Mouse (Mus musculus) liver, embryonic 13.5 days (tissue): ENCODE measurements around the gene Gm7029. TPM values are rescaled to one million over a fixed set of nuclear protein-coding genes. Genes with fewer than 3 reads are reported as not detected.

Experiments used
- ATAC-seq: fragments of 200-750 bp; cut with Nextera tagmentation; 2 replicates; pipeline ENCODE4 v1.8.0; 2017; ENCODE audit warnings: low read depth, mild to moderate bottlenecking, moderate number of reproducible peaks, moderate library complexity
- DNase-seq: peaks from one replicate; pipeline ENCODE4 v3.0.0; 2022
- H3K27ac ChIP-seq: fragments of 300-500 bp; sonication (generic); 2 replicates; pipeline ENCODE4 v1.5.1; 2015; ENCODE audit warnings: moderate library complexity, mild to moderate bottlenecking, inconsistent platforms
- H3K27me3 ChIP-seq: fragments of 300-500 bp; sonication (generic); 2 replicates; pipeline ENCODE4 v1.6.1; 2015; ENCODE audit warnings: mild to moderate bottlenecking, inconsistent platforms
- H3K36me3 ChIP-seq: fragments of 300-500 bp; sonication (generic); 2 replicates; pipeline ENCODE4 v1.6.1; 2015; ENCODE audit warnings: mild to moderate bottlenecking, inconsistent platforms
- H3K4me1 ChIP-seq: fragments of 300-500 bp; sonication (generic); replicated peaks from 2 replicates; pipeline ENCODE4 v1.6.1; 2015; ENCODE audit warnings: inconsistent platforms
- H3K4me2 ChIP-seq: fragments of 300-500 bp; sonication (generic); 2 replicates; pipeline ENCODE4 v1.6.1; 2015; ENCODE audit warnings: inconsistent platforms, mild to moderate bottlenecking, moderate library complexity
- H3K4me3 ChIP-seq: fragments of 300-500 bp; sonication (generic); replicated peaks from 2 replicates; pipeline ENCODE4 v1.5.1; 2015; ENCODE audit warnings: mild to moderate bottlenecking, inconsistent platforms
- H3K9ac ChIP-seq: fragments of 300-500 bp; sonication (generic); 2 replicates; pipeline ENCODE4 v1.6.1; 2015; ENCODE audit warnings: mild to moderate bottlenecking, inconsistent platforms
- H3K9me3 ChIP-seq: fragments of 300-500 bp; sonication (generic); replicated peaks from 2 replicates; pipeline ENCODE4 v1.6.1; 2016; ENCODE audit warnings: inconsistent platforms
- whole genome bisulfite sequencing: fragments of 180-500 bp; shearing (Covaris S2); methylation state at CpG from one replicate; pipeline ENCODE4 v1.1.7; 2015; ENCODE audit not compliant: insufficient replicate concordance; 5-methylcytosine and 5-hydroxymethylcytosine counted together
- polyA plus RNA-seq: library from polyadenylated mRNA; unstranded; fragments of >200 nt; fragmentation: Nextera tagmentation; extraction: Ambion mirVana; gene quantifications from 2 replicates; pipeline ENCODE4 v1.2.1, GENCODE M21; 2015

Gm7029 gene
- polyA plus RNA-seq, 1 experiment from 2014 or later = not detected

DNA sequence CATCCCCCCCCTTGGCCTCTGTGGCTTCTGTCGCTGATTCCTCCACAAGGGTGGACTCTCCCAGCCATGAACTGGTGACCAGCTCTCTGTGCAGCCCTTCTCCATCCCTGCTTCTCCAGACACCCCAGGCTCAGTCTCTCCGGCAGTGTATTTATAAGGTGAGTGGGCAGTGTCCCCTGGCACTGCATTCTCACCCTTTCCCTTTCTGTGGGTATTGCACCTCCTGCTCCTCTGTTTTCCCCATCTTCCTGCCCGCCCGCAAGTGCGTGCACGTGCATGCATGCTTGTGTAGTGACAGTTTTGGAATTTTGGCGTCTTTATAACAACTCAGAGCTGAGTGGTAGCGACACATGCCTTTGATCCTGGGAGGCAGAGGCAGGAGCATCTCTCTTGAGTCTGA, 40.3 kb downstream of the Gm7029 start:
- ATAC-seq (no peak), DNase-seq (no peak)
- Histone ChIP-seq H3K4me3 (no peak overlapping the region), H3K4me1 (peaks cover 76% of the 10 kb centered on the region), H3K27me3 (no peaks in the 10 kb centered on the region), H3K9me3 (peaks cover 19% of the 10 kb centered on the region), H3K36me3 (peaks cover 67% of the 10 kb centered on the region), H3K27ac (peak overlapping the region; percentile 82; the same call in 1 of the 2 replicates), H3K9ac (peak overlapping the region; percentile 10; the same call in 1 of the 2 replicates), H3K4me2 (no peak overlapping the region)
- WGBS = 91% methylated on average over 8 of the region's 8 CpGs

DNA sequence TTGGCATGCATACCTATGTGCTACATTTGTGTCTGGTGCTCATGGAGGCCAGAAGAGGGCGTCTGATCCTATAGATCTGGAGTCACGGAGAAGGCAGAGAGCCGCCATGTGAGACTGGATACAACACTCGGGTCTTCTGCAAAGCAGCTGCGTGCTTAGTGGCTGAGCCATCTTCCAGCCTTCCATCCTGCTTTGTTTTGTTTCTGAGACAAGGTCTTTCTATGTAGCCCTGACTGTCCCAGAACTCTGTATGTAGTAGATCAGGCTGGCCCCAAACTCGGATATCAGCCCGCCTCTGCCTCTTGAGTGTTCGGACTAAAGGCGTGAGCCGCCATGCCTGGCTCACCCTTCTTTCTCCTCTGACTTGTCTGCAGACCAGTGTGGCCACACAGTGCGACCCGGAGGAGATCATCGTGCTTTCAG, 41.3 kb downstream of the Gm7029 start:
- Histone ChIP-seq H3K4me3 (peak overlapping the region; percentile 90), H3K27me3 (no peaks in the 10 kb centered on the region), H3K9me3 (peaks cover 19% of the 10 kb centered on the region), H3K4me1 (peaks cover 79% of the 10 kb centered on the region), H3K36me3 (peaks cover 67% of the 10 kb centered on the region), H3K27ac (peak overlapping the region; percentile 82), H3K4me2 (peak overlapping the region; percentile 81), H3K9ac (peak overlapping the region; percentile 76)
- DNase-seq = no peak
- no peak for ATAC-seq
- 64% methylated on average over 13 of the region's 13 CpGs for WGBS

- DNase-seq (peak; percentile 90), ATAC-seq (peak; percentile 86)
- Histone ChIP-seq H3K9me3 (peaks cover 19% of the 10 kb centered on the region), H3K27ac (peak within 1 kb of the TSS; percentile 82), H3K4me3 (peak within 1 kb of the TSS; percentile 90), H3K4me1 (peaks cover 72% of the 10 kb centered on the region), H3K4me2 (peak within 1 kb of the TSS; percentile 81), H3K9ac (peak within 1 kb of the TSS; percentile 76), H3K36me3 (peaks cover 63% of the 10 kb centered on the region), H3K27me3 (no peaks in the 10 kb centered on the region)
- under 1% methylated on average over 34 of the region's 34 CpGs for WGBS
These were observed 42.1 kb downstream of the Gm7029 start, which contains the start of the genes Tapbp and Zbtb22 for GRCm38 (mm10) chr17:33915671-33916250. Gene Tapbp (plus strand): TSS chr17:33915899. Gene Zbtb22 (plus strand): TSS chr17:33915904.

GRCm38 (mm10) chr17:33916294-33916693, 42.7 kb downstream of the Gm7029 start:
- DNase-seq (no peak), ATAC-seq (no peak)

GRCm38 (mm10) chr17:33916847-33917655, 43.4 kb downstream of the Gm7029 start:
- peak overlapping the region; percentile 76 for H3K9ac ChIP-seq
- H3K9me3 ChIP-seq = peaks cover 19% of the 10 kb centered on the region
- no peak for DNase-seq
- WGBS = 83% methylated on average over 31 of the region's 31 CpGs
- no peak for ATAC-seq
- peak overlapping the region; percentile 81 for H3K4me2 ChIP-seq
- no peaks in the 10 kb centered on the region for H3K27me3 ChIP-seq
- H3K4me1 ChIP-seq = peaks cover 70% of the 10 kb centered on the region
- peak overlapping the region; percentile 82; the same call in 1 of the 2 replicates for H3K27ac ChIP-seq
- H3K36me3 ChIP-seq = peaks cover 50% of the 10 kb centered on the region
- peak overlapping the region; percentile 90 for H3K4me3 ChIP-seq

More at GRCm38 (mm10) chr17:33916294-33916693, 42.7 kb downstream of the Gm7029 start:
- Histone ChIP-seq H3K4me2 (peak overlapping the region; percentile 81), H3K4me3 (peak overlapping the region; percentile 90), H3K9ac (peak overlapping the region; percentile 76), H3K4me1 (peaks cover 72% of the 10 kb centered on the region), H3K27ac (peak overlapping the region; percentile 82), H3K27me3 (no peaks in the 10 kb centered on the region), H3K9me3 (peaks cover 19% of the 10 kb centered on the region), H3K36me3 (peaks cover 58% of the 10 kb centered on the region)
- 1% methylated on average over 17 of the region's 20 CpGs for WGBS

DNA sequence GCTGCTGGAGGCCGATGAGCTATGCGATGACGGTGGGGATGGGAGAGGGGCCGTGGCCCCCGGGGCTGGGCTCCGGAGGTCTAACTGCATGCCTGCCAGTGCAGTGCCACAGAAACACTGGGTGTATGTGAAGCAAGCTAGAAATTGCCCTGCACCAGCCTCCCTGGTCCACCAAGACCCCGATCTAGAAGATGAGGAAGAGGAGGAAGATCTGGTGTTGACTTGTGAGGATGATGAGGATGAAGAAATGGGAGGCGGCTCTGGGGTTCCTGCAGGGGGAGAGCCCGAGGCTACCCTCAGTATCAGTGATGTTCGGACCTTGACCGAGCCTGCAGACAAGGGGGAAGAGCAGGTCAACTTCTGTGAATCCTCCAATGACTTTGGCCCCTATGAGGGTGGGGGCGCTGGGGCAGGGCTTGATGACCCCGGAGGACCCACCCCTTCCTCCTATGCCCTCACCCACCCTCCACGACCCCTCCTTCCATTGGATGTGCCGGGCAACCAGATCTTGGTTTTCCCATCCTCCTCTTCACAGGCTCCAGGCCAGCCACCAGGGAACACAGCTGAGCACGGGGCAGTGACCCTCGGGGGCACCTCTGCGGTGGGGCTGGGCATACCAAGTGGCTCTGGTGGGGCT, 44.1 kb downstream of the Gm7029 start:
- H3K4me3 ChIP-seq = peak overlapping the region; percentile 90
- peak overlapping the region; percentile 96 for H3K27ac ChIP-seq
- H3K4me2 ChIP-seq = peak overlapping the region; percentile 99; the same call in 1 of the 2 replicates

DNA sequence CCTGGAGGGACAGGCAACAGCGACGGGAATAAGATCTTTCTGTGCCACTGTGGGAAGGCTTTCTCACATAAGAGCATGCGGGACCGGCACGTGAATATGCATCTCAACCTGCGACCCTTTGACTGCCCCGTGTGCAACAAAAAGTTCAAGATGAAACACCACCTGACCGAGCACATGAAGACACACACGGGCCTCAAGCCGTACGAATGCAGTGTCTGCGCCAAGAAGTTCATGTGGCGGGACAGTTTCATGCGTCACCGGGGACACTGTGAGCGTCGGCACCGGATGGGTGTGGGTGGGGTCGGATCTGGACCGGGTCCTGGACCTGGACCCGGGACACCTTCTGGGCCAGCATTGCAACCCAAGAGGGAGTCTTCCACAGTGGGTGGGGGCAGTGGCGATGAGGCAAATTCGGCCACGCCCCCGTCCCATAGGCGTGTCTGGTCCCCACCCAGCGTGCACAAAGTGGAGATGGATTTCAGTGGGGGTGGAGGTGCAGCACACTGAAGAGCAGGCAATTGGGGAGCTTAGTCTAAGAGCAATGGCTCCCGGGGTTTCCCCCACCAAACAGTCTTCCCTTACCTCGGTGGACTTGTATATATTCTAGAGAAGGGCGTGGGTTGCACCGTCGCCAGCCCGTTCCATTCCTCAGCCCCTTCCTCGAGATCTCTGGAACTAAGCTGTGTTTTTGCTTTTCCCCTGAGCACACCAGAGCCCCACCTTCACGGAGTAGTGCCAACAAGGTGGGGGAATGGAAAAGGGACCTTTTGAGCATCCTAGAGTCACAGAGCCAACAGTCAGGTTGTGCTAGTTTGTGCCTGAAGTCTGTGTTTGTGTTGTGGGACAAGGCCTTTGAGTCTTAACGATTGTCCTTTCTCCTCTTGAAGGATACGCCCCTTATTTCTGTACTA, 44.9 kb downstream of the Gm7029 start:
- H3K27me3 ChIP-seq = no peaks in the 10 kb centered on the region
- peaks cover 68% of the 10 kb centered on the region for H3K4me1 ChIP-seq
- H3K9ac ChIP-seq = peak overlapping the region; percentile 90
- DNase-seq (peak; percentile 66), ATAC-seq (peak; percentile 5)
- H3K27ac ChIP-seq = peak overlapping the region; percentile 96
- peak overlapping the region; percentile 99 for H3K4me2 ChIP-seq
- H3K36me3 ChIP-seq = peaks cover 37% of the 10 kb centered on the region
- WGBS = 51% methylated on average over 37 of the region's 37 CpGs
- H3K9me3 ChIP-seq = peaks cover 19% of the 10 kb centered on the region
- peak overlapping the region; percentile 90 for H3K4me3 ChIP-seq

More for the DNA sequence above, 44.1 kb downstream of the Gm7029 start:
- DNase-seq = no peak
- WGBS = 83% methylated on average over 18 of the region's 18 CpGs
- ATAC-seq = no peak
- peaks cover 19% of the 10 kb centered on the region for H3K9me3 ChIP-seq
- H3K36me3 ChIP-seq = peaks cover 44% of the 10 kb centered on the region
- H3K27me3 ChIP-seq = no peaks in the 10 kb centered on the region
- no peak overlapping the region for H3K9ac ChIP-seq
- H3K4me1 ChIP-seq = peaks cover 71% of the 10 kb centered on the region

GRCm38 (mm10) chr17:33919351-33920281, 46.0 kb downstream of the Gm7029 start:
- peaks cover 26% of the 10 kb centered on the region for H3K36me3 ChIP-seq
- DNase-seq (peak; percentile 87), ATAC-seq (peak; percentile 71)
- WGBS = under 1% methylated on average over 52 of the region's 52 CpGs
- peak overlapping the region; percentile 90 for H3K4me3 ChIP-seq
- peaks cover 66% of the 10 kb centered on the region for H3K4me1 ChIP-seq
- peaks cover 19% of the 10 kb centered on the region for H3K9me3 ChIP-seq
- H3K27me3 ChIP-seq = no peaks in the 10 kb centered on the region
- peak overlapping the region; percentile 96 for H3K27ac ChIP-seq
- peak overlapping the region; percentile 99 for H3K4me2 ChIP-seq
- peak overlapping the region; percentile 90 for H3K9ac ChIP-seq

DNA sequence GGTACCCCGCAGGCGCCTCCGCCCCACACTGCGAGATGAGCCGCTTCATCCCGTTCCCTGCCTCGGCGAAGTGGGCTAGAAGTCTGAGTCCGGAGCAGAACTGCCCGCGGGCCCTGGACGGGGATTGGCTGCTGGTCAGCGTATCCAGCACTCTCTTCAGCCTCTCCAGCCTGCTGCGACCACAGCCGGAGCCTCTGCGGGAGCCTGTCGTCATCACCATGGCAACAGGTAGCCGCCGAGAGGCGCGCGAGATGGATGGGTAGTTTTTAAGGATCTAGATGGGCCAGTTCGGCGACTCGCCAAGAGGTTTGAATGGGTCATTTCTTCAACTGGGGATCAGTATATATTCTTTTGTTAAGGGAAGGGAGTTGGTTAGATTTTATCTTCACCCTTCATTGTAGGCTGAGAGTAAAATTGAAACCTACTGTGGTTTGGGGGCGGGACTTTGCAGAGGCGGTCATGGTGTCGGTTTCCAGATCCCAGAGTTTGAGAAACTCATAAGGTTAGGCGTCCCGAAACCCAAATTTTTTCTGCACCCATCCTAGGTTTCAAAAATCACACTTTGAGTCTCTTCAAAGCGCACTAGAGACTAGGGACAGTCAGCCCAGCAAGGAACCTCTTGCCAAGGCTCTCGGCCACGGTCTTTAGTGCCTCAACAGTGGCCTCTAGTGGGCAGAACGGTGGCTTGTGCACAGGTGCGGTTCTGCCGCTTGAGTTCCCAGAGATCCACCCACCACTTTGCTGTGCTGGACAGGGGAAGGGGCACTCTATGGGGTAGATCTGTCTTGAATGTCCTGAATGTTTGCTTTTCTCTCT, 46.9 kb downstream of the Gm7029 start:
- Histone ChIP-seq H3K27ac (peak overlapping the region; percentile 96), H3K4me1 (peaks cover 66% of the 10 kb centered on the region), H3K36me3 (peaks cover 26% of the 10 kb centered on the region), H3K9ac (peak overlapping the region; percentile 90), H3K4me2 (peak overlapping the region; percentile 99), H3K4me3 (peak overlapping the region; percentile 90), H3K9me3 (peaks cover 19% of the 10 kb centered on the region), H3K27me3 (no peaks in the 10 kb centered on the region)
- ATAC-seq (no peak; the same call in 1 of the 2 replicates), DNase-seq (peak; percentile 78)
- WGBS = under 1% methylated on average over 36 of the region's 36 CpGs
